Mouse (Mus musculus) limb, embryonic 14.5 days (tissue): Measurements from ENCODE around the gene Tnrc6b. TPM values are rescaled to one million over a fixed set of nuclear protein-coding genes. Genes with fewer than 3 reads are reported as not detected.

Source experiments
- ATAC-seq: fragments of 200-750 bp; cut with Nextera tagmentation; 2 replicates; pipeline ENCODE4 v1.8.0; 2017; ENCODE audit warnings: low read depth, moderate number of reproducible peaks, moderate TSS enrichment; ENCODE audit not compliant: low FRiP score
- DNase-seq: peaks from one replicate; pipeline ENCODE4 v3.0.0-alpha.2; 2015; ENCODE audit warnings: low spot score
- H3K27ac ChIP-seq: fragments of 300-500 bp; sonication (generic); replicated peaks from 2 replicates; pipeline ENCODE4 v1.5.1; 2014; ENCODE audit warnings: low read depth, mild to moderate bottlenecking, low read length, moderate library complexity, mixed read lengths
- H3K27me3 ChIP-seq: fragments of 300-500 bp; sonication (generic); 2 replicates; pipeline ENCODE4 v1.6.1; 2014; ENCODE audit warnings: low read length, mixed read lengths; ENCODE audit not compliant: control insufficient read depth, insufficient read depth
- H3K36me3 ChIP-seq: fragments of 300-500 bp; sonication (generic); 2 replicates; pipeline ENCODE4 v1.6.1; 2014; ENCODE audit warnings: mild to moderate bottlenecking, low read length, moderate library complexity, mixed read lengths; ENCODE audit not compliant: control insufficient read depth, insufficient read depth
- H3K4me1 ChIP-seq: fragments of 300-500 bp; sonication (generic); 2 replicates; pipeline ENCODE4 v1.6.1; 2014; ENCODE audit warnings: antibody characterized with exemption, low read length, mixed read lengths; ENCODE audit not compliant: control insufficient read depth, insufficient read depth
- H3K4me2 ChIP-seq: fragments of 300-500 bp; sonication (generic); replicated peaks from 2 replicates; pipeline ENCODE4 v1.6.1; 2014; ENCODE audit warnings: low read depth, mild to moderate bottlenecking, low read length, moderate library complexity; ENCODE audit not compliant: severe bottlenecking
- H3K4me3 ChIP-seq: fragments of 300-500 bp; sonication (generic); replicated peaks from 2 replicates; pipeline ENCODE4 v1.5.1; 2014; ENCODE audit warnings: low read length
- H3K9ac ChIP-seq: fragments of 300-500 bp; sonication (generic); 2 replicates; pipeline ENCODE4 v1.6.1; 2014; ENCODE audit warnings: mild to moderate bottlenecking, low read depth, low read length, moderate library complexity; ENCODE audit not compliant: severe bottlenecking
- H3K9me3 ChIP-seq: fragments of 300-500 bp; sonication (generic); 2 replicates; pipeline ENCODE4 v1.6.1; 2016; ENCODE audit warnings: low read length; ENCODE audit not compliant: control insufficient read depth
- POLR2A ChIP-seq: fragments of 200-500 bp; IDR thresholded peaks from 2 replicates; pipeline ENCODE4 v1.8.0; 2012; ENCODE audit warnings: inconsistent platforms, mild to moderate bottlenecking, moderate library complexity, borderline replicate concordance; ENCODE audit not compliant: insufficient read depth, insufficient read length; ENCODE audit errors: extremely low read depth
- WGBS: fragments of 180-500 bp; shearing (Covaris S2); extraction: QIAGEN DNeasy Blood & Tissue Kit; methylation state at CpG from one replicate; pipeline ENCODE4 v1.1.7; 2014; 5-methylcytosine and 5-hydroxymethylcytosine counted together
- polyA plus RNA-seq, 2 experiments: library from polyadenylated mRNA; depleted of rRNA in 1 of 2; stranded (reverse) in 1 of 2; unstranded in 1 of 2; fragments of >200 nt; fragmentation: Nextera tagmentation in 1 of 2; extraction: Ambion mirVana in 1 of 2; gene quantifications; 2 replicates each; pipeline versions ENCODE4 v1.2.1 to v1.2.3; 2012 to 2014

The Tnrc6b gene
- polyA plus RNA-seq, 2 experiments, result 12.5 to 15.8 TPM

DNA sequence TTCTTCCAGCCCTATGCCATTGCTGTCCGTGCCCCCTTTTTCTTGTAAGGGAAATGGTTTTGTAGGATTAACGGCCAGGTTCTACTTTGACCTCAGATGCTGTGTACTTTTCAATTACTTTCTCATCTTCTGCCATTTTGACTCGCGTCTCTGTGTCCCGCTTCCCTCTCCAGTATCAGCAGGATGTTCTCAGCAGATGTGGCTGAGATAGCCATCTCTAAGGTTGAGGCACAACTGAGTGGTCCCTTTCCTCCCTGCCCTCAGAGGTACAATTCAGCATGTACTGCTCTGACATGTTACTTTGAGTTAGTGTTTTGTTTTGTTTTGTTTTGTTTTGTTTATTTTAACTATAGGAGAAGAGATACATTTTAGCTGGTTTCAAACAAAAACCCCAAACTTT lies 223.7 kb downstream of the Tnrc6b start:
- ATAC-seq, result no peak
- peaks cover 51% of the 10 kb centered on the region for H3K36me3 ChIP-seq
- WGBS, result 90% methylated on average over 5 of the region's 5 CpGs
- no peak overlapping the region for H3K27ac ChIP-seq
- no peak for DNase-seq
- H3K4me2 ChIP-seq, result no peak overlapping the region
- H3K27me3 ChIP-seq, result no peaks in the 10 kb centered on the region
- H3K9ac ChIP-seq, result no peak overlapping the region
- no peaks in the 10 kb centered on the region for H3K4me1 ChIP-seq
- H3K4me3 ChIP-seq, result no peak overlapping the region
- TF ChIP-seq POLR2A, result no peak
- H3K9me3 ChIP-seq, result no peaks in the 10 kb centered on the region

DNA sequence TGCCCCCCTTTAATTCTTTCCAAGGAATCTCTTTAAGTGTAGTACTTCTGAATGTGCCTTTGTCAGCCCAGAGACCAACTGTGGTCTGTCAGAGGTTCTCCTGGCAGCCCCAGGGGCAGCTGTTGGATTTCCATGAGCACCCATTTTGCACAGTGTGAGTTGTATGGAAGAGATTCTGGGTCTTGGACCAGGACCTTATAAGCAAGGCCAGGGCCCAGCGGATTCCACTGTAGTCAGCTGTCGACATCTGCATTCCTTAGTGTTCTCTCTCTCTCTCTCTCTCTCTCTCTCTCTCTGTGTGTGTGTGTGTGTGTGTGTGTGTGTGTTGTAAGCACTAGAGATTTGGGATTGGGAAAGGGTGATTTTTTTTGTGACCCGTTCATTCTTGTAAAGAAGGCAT lies 225.6 kb downstream of the Tnrc6b start:
- Histone ChIP-seq H3K4me1 (no peaks in the 10 kb centered on the region), H3K27me3 (no peaks in the 10 kb centered on the region), H3K9ac (no peak overlapping the region), H3K4me2 (no peak overlapping the region), H3K4me3 (no peak overlapping the region), H3K27ac (no peak overlapping the region), H3K36me3 (peaks cover 44% of the 10 kb centered on the region), H3K9me3 (no peaks in the 10 kb centered on the region)
- DNase-seq (no peak), ATAC-seq (no peak)
- WGBS, result 75% methylated on average over 3 of the region's 3 CpGs
- TF ChIP-seq POLR2A, result no peak

DNA sequence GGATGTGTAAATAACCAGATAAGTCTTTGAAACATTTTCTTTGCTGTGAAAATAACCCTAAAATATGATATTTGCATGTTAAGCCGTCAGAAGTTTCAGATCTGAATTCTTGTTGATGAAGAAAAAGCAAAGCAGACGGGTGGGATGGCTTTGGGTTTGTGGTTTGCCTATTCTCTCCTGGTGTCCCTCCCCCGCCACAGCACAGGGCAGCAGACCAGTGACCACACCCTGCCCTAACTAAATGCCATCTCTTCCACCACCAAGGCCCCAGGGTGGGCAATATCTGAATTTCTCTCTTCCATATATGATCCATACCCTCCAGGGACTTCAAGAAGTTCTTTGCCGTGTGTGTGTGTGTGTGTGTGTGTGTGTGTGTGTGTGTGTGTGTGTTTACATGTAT lies 227.5 kb downstream of the Tnrc6b start:
- 79% methylated on average over 4 of the region's 4 CpGs for WGBS
- no peak overlapping the region for H3K4me3 ChIP-seq
- no peaks in the 10 kb centered on the region for H3K4me1 ChIP-seq
- H3K36me3 ChIP-seq, result peaks cover 35% of the 10 kb centered on the region
- no peak overlapping the region for H3K27ac ChIP-seq
- no peaks in the 10 kb centered on the region for H3K27me3 ChIP-seq
- TF ChIP-seq POLR2A, result no peak
- ATAC-seq (no peak), DNase-seq (no peak)
- no peak overlapping the region for H3K4me2 ChIP-seq
- no peak overlapping the region for H3K9ac ChIP-seq
- H3K9me3 ChIP-seq, result no peaks in the 10 kb centered on the region

DNA sequence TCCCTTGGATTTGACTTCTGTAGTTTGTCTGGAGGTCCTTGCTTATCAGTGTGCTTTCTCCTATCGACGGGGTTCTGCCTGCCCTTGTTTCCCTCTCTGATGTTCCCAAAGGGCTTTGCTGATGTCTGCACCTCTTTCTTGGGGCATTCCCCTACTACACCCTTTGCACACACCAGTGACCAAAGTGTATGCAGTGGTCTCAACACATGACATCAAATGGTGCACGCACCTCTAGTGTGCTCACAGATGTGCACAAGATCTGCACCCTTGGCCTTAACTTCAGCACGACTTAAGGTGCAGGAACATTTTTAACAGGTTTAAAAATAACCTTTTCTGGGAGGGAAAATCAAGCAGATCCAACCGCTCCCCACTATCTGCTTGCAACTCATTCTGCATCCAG lies 228.3 kb downstream of the Tnrc6b start:
- TF ChIP-seq POLR2A, result no peak
- H3K27me3 ChIP-seq, result no peaks in the 10 kb centered on the region

DNA sequence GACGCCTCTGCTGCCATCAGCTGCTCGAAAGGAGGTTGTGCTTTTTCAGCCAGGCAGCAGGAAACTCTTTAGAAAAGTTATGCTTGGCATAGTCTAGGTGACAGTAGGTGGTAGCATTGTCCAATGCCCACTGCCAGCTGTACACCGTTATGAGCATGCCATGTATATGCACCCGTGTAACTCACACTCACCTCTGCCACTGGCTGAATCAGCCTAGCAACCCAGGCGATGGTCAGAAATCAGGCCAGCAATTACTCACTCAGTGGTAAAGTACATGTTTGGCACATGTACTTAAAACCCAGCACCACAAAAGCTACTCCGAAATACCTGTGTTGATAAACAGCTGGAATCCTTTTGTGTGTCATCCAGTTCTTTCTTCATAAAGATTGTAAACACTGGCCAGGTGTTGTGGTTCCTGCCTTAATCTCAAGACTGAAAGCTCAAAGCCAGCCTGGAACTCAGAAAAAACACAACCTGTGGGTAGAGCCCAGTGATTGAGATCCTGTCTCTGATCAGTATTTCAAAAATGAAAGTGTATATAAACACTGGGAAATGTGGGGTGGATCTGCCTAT lies 230.4 kb downstream of the Tnrc6b start:
- Histone ChIP-seq H3K9me3 (no peaks in the 10 kb centered on the region), H3K27me3 (no peaks in the 10 kb centered on the region), H3K4me1 (no peaks in the 10 kb centered on the region), H3K4me3 (no peak overlapping the region), H3K27ac (no peak overlapping the region), H3K36me3 (peaks cover 18% of the 10 kb centered on the region; the same call in 1 of the 2 replicates), H3K4me2 (no peak overlapping the region), H3K9ac (no peak overlapping the region)
- no peak for TF ChIP-seq POLR2A
- 85% methylated on average over 6 of the region's 6 CpGs for WGBS
- ATAC-seq (no peak), DNase-seq (no peak)

More for the DNA sequence above, 228.3 kb downstream of the Tnrc6b start:
- 87% methylated on average over 5 of the region's 5 CpGs for WGBS
- no peak for DNase-seq
- no peaks in the 10 kb centered on the region for H3K9me3 ChIP-seq
- no peak for ATAC-seq
- no peak overlapping the region for H3K27ac ChIP-seq
- H3K9ac ChIP-seq, result no peak overlapping the region
- no peak overlapping the region for H3K4me3 ChIP-seq
- no peak overlapping the region for H3K4me2 ChIP-seq
- H3K36me3 ChIP-seq, result peaks cover 31% of the 10 kb centered on the region
- H3K4me1 ChIP-seq, result no peaks in the 10 kb centered on the region

DNA sequence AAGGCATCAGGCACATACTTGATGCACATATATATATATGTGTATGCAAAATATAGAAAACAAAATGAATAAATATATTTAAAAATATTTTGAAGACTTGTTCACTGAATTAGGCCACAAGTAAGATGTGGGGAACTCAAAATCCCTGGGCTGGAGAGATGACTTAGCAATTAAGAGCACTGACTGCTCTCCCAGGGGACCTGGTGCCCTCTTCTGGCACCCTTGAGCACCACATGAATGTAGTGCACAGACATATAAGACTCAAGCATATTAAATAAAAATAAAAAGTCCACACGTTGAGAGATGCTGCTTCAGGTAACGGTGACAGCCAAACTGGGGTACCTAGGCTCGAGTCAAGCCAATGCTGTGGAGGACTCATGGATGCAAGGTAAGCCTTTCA lies 234.7 kb downstream of the Tnrc6b start:
- ATAC-seq (no peak), DNase-seq (peak; percentile 27)
- no peak overlapping the region for H3K27ac ChIP-seq
- no peaks in the 10 kb centered on the region for H3K9me3 ChIP-seq
- no peak for TF ChIP-seq POLR2A
- no peaks in the 10 kb centered on the region for H3K27me3 ChIP-seq
- no peaks in the 10 kb centered on the region for H3K36me3 ChIP-seq
- no peak overlapping the region for H3K4me3 ChIP-seq
- H3K9ac ChIP-seq, result no peak overlapping the region
- 59% methylated on average over 3 of the region's 3 CpGs for WGBS
- H3K4me1 ChIP-seq, result peaks cover 6% of the 10 kb centered on the region
- H3K4me2 ChIP-seq, result no peak overlapping the region
